Mouse (Mus musculus) naive thymus-derived CD4-positive, alpha-beta T cell, adult 2 months (primary cell): ENCODE measurements around the gene Etnk1.
"Not testable (repeated sequence)": the region's sequence is repeated elsewhere in the genome, so short reads cannot be mapped to it uniquely, and the experiment has no call there.

Experiments used
- DNase-seq: peaks from one replicate; pipeline ENCODE4 v3.0.0-alpha.2; 2011; ENCODE audit warnings: low read depth

Etnk1 gene

DNA sequence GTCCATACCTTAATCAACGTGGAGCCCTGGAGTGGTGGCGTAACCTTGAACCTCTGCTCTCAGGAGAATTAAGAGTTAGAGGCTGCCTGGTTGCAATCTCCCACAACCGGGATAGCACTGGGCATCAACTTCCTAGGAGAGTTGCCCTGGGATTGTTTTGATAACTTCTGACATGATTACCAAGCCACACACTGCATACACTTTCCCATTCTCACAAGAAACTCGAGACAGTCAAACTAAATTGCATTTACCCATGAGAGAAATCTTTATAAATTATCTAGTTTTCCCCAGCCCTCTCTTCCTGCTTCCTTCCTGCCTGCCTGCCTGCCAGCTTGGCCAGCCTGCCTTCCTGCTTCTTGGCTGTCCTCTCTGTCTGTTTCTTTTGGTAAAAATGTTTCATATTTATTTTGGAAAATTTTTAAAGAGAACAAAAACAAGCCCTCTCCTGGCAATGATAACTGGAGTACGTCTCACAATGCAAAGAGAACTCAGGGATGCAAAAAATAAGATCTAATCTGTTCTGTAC, 17.2 kb upstream of the Etnk1 start:
- DNase-seq: no peak

DNA sequence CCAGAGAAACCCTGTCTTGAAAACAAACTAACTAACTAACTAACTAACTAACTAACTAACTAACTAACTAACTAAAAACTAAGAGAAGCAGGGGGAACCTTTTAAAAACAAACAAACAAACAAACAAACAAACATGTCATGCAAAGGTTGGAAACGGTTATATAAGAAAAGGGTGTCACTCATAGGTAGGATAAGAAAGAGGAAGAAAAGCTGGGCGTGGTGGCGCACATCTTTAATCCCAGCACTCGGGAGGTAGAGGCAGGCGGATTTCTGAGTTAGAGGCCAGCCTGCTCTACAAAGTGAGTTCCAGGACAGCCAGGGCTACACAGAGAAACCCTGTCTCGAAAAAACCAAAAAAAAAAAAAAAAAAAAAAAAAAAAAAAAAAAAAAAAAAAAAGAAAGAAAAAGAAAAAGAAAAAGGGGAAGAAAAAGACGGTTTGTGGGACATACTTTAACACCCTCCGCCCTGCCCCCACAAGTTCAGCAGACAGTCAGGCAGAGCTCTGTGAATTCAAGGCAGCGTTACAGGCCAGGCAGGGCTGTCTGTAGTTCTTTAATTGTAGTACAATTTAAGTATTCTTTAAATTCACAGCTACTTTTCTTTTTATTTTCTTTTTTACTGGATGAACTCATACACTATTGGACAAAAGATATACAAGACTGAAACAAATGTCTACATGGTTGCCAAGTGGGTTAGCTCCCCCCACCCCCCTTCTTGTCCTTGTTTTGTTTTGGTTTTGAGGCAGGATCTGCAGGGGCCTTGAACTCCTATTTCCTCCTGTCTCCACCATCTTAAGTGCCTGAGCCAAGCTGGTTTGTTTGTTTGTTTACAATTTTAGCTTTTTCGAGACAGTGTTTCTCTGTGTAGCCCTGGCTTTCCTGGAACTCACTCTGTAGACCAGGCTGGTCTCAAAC, 15.7 kb upstream of the Etnk1 start:
- not testable (repeated sequence) for DNase-seq

DNA sequence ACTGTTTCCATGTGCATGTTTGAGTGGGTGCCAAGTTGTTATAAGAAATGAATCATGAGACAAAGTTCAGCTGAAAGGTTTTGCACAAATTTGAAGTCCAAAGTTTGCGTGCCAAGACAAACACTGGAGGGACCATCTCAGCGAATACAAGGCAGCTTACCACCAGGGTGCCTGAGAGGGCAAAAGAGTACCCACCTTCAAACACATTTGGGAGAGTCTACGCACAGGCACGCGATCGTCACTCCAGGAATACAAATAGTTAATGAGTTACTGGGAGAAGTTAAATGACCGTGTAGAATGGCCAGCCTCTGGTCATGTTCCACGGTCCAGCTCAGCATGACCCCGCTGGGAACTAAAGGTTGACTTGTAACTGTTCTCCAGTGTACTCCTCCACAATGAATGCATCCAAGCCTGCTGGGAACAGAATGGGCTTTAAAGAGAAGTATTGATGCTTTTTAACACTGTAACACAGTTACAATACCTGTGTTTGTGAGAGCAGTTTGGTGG, 14.6 kb upstream of the Etnk1 start:
- no peak for DNase-seq

DNA sequence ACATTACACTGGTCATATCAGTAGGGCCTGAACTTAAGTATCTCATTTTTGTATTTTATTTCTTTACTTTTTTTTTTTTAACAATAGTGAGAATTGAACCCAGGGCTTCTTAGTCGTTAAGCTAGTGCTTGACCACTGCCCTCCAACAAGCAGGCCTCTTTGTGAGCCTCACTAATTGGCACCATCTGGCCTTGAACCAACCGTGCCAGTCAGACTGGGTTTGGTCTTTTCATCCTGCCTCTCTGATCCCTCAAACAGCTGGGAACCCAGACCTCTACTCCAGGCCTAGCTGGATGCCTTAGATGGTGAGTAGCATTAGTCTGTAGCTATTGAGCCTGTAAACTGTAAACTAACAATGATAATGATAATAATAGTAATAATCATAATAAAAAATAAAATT, 13.9 kb upstream of the Etnk1 start:
- DNase-seq: no peak

DNA sequence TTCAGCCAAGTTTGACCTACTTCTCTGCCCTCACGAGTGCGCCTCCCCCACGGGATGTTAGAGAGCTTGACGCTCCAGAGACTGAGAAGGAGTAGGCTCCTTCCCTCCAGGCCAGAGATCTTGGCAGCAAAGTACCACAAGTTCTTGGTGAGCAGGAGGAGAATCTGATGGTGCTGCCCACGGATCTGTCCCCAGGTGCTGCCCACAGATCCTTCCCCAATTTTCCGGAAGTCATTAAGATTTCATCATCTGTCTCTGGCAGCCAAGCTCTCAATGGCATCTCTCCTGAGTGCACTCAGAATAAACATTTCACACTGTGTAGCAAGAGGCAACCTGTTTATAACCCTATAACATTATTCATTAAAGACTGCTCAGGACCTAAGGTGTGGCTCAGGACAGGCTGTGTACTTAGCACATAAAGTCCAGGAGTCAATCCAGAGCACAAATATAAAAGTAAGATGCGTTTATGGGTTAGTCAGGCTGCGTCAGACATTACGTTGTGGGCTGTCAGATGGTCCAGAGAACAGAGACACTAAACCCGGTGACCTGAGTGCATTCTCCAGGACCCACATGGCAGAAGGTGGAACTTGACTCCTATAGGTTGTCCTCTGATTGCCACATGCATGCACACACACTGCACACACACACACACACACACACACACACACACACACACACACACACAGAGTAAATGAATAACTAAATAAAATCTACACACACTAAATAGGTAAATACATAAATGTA, 13.1 kb upstream of the Etnk1 start:
- no peak for DNase-seq

DNA sequence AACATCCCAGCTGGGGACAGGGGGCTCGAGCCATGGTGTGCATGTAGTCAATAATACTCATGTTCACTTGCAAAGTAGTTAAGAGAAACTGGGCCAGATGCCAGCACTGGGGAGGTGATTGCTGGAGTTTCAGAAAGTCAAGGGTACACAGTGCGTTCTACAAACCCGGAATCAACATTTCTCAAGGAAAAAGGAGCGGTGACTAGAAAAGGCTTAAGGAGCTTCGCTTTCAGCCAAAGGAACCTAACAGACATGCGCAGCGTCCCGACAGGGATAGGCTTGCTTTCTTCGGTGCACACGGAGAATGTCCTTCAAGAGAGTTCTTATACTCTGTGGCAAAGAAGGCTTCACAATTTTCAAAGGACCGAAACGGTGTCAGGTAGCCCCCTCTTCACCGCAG, 12.1 kb upstream of the Etnk1 start:
- no peak for DNase-seq

DNA sequence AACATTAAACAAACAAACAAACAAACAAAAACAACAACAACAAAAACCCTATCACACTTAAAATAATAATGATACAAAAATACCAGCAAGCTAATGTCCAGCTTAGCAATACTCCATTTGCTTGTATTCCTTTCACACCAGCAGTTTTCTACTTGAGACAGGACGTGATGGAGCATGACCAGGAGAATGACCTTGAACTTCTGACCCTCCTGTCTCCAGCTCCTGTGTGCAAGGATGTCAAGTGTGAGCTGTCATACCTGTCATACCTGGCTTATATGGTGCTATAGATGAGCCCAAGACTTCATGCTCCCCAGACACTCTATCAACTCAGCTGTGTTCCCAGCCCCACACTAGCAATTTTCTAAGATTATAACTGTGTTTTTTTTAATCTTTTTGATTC, 11.0 kb upstream of the Etnk1 start:
- no peak for DNase-seq

DNA sequence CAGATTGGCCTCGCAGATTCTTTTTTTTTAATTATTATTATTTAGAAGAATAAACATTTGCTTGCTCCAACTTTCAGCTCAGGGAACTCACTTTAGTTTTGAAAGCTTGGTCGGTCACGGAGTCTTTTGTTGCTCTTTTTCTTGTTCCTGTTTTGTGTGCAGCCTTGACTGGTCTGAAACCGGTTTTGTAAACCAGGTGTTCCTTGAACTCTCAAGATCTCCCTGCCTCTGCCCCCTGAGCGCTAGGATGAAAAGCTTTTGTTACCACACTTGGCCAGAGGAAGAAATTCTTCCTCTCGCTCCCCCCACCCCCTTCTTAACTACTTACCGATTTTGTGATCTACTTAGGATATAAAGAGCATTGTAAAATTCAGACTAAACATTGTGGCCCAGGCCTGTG, 10.3 kb upstream of the Etnk1 start:
- DNase-seq: no peak

DNA sequence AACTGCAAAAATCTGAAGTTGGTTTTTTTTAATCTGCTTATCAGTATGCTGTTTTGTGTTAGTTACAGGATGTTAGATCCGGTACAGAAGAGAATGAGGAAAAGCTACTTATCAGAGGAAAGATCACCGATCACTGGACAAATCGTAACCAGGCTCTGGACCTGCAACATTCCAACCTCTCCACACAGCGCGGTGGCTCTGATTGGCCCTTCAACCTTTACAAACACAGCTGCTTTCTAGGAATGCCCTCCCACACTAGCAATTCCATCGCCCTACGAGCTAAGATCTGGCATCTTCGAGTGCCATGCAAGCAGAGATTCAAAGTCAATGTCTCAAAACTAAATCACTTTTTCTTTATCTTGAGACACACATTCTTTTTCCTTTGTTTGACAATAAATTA, 9.6 kb upstream of the Etnk1 start:
- DNase-seq: no peak

DNA sequence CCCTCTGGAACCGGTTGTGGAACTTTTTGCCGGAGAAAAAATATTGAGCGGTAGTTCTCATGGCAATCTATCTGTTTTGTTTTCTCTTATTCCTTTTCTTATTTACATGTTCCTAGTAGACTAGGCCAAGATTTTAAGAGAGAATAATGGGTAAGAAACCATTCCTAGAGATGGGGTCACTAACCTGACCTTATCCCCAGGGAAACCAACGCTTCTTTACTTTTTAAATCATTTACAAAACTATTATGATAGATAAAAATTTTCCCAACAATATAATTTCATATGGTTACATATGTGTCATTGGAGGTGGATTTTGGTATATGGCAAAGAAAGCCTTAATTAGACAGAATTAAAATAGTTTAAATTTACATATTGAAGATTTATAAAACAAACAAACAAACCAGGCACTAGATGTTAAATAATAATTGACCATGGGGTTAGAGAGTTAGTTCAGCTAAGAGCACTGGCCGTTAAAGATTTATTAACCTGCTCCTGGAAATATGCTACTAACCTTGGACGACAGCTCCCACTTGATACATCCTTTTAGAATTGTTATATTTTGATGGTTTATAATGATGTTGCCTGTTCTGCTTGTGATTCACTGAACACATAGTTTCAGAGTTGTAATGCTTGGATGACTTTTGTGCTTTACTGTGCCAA, 6.3 kb upstream of the Etnk1 start:
- DNase-seq: no peak

DNA sequence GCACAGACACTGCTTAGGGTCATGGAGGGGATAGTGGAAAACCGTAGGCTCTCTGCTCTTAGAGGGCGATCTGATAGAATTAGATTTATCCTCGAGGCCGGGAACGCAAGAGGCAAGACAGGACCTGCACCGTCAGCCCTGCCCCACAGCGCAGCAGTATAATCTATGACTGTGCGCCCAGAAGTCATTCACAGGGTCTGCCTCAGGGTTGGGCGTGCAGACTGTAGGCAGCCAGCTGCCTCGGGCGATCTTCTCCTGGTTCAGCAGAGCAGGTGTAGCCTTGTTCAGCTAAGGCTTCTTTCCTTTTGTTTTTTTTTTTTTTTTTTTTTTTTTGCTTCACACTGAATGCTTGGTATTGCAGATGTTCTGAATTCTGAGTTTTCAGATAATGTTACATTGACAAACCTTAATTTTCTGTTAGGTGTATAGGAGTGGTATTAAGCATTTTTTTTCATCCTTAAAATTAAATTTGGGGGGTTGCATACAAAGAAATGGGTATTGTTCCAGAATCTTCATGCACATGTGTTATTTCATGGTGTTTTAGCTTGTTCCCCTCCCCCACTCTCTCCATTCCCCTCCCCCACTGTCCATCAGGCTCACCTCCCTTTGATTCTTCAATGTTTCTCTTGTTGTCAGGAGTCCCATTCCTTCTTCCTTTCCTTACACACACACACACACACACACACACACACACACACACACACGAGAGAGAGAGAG, 4.7 kb upstream of the Etnk1 start:
- no peak for DNase-seq

DNA sequence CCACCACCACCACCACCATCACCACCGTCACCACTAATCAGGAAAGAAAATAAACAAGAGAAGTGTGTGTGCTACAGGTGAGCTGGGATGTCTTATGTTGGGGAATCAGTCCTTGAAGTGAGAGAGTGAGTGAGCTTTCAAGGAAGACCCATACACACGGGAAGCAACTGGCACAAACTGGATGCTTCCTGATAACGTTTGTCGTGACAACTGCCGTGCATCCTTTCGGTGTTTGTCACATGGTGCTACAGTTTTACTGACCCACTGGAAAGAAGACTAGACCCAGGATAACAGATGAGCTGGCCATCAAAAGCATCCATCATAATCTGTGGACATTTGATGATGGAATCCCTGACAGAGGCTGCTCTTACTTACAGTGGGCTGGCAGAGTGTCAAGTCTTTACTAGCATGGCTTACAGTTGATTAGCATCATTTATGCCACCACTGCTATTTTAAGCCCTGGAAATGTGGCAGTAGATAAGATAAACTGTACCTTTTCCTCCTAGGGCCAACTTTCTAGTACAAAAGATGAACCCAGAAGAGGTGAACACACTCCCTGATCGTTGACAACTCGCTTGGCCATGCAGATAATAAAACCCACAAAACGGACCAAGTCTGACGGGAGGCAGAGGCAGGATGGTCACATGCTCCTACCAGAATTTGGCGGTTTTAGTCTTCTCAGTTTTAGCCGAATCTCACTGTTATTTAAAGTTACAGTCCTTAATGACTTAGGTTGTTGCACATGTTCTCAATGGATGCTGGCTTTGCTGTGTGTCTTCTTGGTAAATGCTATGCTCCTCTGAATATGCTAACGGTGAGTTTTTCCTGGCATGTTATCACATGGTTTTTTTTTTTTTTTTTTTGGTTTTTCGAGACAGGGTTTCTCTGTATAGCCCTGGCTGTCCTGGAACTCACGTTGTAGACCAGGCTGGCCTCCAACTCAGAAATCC, 2.8 kb upstream of the Etnk1 start:
- DNase-seq: no peak

DNA sequence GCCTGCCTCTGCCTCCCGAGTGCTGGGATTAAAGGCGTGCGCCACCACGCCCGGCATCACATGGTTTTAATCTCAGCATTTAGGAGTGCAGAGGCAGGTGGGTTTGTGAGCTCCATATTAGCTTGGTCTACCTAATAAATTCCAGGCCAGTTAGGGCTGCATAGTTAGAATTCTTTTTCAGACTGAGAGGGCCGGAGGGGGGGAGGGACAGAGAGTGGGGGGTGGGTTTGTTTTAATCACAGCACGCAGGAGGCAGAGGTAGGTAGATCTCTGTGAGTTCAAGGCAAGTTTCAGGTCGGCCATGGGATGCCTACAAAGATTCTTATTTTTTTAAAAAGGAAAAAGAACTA, 2.1 kb upstream of the Etnk1 start:
- no peak for DNase-seq

DNA sequence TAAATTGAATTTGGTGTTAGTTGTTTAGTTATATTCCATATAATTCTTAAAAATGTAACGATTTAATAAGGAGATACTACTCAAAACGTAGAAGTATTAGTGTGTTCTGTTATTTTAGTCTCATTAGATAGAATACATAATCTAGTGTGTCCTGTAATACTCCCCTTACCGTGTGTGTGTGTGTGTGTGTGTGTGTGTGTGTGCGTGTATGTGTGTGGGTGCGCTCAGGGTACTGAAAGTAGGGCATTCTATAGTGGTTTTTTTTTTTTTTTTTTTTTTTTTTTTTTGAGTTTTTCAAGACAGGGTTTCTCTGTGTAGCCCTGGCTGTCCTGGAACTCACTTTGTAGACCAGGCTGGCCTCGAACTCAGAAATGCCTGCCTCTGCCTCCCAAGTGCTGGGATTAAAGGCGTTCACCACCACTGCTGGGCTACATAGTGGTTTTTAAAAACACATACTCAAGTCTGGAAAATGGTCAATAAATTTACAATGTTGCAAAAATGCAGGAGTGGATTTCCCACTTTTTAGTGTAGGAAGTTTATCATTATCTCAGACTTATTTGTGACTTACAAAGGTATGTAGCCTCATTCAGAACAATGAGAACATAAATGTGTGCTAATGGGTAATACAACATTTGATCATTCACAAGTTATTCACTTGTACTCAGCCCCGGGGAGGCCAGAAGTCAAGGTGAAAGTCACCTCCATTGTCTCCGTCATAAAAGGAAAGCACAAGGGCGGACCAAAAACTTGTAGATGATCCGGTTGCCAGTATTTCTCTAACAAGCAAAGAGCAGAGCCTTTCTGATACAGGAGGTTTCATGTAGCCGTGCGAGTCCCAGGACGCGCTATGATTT, 1.4 kb upstream of the Etnk1 start:
- DNase-seq: no peak

DNA sequence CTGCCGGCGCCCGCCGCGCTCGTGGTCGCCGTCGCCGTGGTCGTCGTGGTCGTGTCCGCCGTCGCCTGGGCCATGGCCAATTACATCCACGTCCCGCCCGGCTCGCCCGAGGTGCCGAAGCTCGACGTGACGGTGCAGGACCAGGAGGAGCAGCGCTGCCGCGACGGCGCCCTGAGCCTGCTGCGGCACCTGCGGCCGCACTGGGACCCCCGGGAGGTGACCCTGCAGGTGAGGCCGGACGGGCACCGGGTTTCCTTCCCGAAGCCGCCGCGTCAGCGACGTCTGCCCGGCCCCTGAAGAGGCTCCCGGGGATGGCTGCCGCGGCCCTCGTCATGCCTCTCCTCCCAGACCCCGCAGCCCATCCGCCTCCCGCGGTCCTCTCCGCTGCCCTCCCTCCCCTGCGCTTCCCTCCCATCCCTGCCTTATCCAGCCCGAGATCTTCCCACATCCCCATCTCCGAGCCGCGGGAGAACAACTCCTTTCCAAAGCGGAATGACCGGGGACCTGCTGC, 443 bp downstream of the Etnk1 start:
- no peak for DNase-seq

DNA sequence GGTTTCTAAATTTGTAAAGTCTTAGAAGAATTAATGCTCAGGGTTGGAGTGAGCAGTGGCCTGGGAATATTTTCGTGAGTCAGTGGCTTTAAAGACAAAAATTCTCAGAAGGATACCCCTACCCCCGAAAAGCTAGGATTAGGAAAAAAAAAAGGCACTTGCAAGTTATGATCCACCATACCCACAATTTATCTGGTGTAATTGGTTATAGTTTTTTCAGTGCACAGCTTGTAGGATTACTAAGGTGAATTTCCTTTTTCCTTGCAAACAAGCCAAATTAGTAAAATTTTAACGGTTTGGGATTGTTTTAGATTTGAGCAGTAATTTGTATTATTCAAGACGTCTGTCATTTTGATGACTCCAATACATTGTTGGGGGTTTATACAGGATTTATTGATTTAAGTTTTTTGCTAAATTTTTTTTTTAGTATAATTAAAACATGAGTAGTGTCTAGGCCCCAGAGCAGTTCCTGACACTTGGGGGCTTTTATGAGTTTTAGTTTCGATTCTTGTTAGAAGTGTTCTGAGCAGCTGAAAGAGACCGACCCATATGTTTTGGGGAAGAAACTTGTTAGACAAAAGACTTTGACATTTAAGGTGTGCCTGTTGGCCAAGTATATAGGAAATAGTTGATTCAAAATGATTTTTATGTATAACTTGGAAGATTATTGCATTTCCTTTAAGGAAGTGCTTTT, 1.1 kb downstream of the Etnk1 start:
- DNase-seq: peak; percentile 55

DNA sequence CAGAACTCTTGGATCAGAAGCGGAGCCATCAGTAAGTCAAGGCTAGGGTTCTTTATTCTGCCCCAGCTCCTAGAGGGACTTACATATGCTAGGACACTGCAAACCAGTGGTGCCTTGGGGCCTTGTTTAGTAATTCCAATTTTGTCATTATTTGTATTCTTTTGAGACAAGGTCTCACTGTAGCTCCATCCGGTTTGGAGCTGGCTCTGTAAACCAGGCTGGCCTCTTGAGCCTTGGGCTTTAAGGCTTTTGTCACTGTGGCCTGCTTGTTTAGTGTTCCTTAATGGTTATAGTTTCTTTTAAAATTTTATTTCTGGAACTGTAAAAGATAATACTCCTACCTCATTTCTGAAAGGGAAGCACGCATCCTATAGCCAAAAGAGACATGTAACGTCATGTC, 2.4 kb downstream of the Etnk1 start:
- no peak for DNase-seq

DNA sequence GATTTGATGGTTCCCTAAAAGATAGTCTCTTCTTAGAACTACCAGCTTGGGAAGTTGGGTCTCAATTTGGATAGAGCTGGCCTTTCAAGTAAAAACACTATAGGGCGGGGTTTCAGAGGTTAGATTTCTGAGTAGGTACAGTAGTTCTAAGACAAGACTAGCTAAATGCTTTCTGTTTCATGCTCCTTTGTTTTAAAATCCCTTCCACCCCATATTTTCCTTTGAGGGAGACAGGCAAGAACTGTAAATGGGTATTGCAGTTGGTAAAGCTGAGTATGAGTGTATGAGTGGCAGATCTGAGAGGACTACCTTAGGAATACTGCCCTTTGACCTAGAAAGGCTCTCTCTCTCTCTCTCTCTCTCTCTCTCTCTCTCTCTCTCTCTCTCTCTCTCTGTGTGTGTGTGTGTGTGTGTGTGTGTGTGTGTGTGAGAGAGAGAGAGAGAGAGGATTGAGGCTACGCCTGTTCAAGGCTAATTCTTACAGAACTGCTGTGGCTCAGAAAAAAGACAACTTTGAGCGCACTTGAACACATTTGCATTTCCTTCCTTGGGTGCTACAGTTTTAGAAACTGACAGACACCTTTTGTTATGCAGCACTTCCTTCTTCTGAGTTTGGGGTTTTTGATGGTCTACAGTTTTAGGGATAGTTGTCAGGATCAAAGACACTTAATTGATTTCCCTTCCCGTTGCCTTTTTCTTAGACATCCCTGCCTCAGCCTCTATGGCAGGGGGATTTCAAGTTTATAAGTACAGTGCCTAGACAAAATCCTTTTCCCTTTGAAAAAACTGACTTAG, 3.3 kb downstream of the Etnk1 start:
- DNase-seq: peak; percentile 75
